Mouse (Mus musculus): ENCODE measurements at regions not wholly inside any gene's neighbourhood (a gene's known extent, or its start where the extent isn't known, plus 50 kb on each side); places are given as distances from the start of the nearest gene placed in this dataset.
"Not testable (repeated sequence)": the region's sequence is repeated elsewhere in the genome, so short reads cannot be mapped to it uniquely, and the experiment has no call there.

DNA sequence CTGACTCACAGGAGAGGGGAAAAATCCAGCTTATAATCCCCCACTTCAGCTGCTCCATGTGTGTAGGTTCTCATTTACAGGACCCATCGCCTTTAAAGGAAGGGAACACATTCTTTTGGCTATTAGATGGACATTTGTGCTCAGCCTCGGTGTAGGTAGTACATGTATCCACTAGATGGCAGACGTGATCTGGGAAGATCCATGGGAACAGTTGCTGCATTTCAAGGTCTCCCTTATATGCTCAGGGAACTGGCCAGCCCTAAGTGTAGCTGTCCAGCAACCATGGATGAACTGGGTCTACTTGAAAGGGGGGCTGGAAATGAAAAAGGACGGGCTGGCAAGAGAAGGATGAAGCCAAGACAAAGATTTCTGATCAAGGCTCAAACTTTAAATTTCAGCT is 124.0 kb downstream of the Akain1 start:
- DNase-seq: no peak

DNA sequence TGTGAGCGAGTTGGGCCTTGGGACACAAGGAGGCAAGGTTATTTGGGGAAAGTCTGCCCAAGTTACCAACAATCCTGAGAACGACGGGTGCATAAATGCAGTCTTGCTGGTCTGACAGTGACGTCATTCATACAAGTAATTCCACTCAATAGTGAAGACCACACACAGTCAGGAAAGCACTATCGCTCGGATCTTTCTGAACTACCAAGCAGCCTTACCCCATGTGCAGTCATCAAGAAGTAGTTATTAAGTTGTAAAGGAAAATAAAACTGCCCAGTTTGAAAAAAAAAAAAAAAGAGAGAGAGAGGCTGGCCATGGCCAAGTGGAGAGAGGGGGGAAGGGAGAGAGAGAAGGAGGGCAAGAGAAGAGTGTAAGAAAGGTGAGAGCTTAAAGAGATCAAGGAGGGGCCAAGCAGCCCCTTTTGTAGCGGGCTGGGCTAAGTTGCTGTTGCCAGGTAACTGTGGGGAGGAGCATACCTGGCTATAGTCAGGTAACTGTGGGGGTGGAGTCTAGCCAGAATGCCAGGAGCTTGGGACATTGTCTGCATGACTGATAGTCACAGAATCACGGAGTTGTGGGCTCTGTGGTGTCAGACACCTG is 132.0 kb downstream of the Akain1 start:
- peak; percentile 5 for DNase-seq

DNA sequence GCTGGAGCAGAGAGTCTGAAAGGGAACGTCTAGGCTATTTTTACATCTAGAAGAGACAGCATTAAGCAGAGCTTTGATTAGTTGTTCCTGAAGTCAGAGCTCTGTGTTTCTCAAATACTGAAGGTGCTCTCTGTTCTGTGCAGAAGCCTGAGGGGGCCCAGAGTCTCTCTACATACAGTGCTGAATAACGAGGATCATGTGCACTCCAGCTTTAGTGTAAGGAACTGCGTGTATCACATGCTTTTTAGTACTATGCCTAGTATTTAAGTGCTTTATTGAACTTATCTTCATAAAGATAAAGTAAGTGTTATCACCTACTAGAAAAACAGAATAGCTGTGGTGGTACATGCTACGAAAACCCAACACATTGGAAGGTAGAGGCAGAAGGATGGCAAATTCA is 151.4 kb downstream of the Akain1 start:
- DNase-seq: no peak

DNA sequence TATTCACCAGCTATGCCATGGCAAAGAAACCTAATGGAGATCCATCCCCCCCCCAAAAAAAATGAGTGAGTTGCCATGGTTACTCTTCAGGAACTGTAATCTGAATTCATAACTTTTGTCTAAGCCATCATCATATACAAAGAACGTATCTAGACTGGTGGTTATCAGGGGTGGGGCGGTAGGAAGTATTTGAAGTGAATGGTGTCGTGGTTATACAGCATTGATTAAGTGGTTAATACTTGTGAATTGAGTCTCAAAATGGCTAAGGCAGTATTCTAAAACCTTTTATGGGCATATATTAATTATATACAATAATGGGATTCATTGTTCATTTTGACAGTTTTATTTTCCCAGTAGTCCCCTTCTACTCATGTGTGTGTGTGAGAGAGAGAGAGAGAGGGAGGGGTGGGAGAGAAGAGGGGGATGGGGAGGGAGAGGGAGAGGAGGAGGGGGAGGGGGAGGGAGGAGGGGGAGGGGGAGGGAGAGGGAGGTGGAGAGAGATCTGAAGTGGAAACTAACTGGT is 158.7 kb downstream of the Akain1 start:
- no peak for DNase-seq

DNA sequence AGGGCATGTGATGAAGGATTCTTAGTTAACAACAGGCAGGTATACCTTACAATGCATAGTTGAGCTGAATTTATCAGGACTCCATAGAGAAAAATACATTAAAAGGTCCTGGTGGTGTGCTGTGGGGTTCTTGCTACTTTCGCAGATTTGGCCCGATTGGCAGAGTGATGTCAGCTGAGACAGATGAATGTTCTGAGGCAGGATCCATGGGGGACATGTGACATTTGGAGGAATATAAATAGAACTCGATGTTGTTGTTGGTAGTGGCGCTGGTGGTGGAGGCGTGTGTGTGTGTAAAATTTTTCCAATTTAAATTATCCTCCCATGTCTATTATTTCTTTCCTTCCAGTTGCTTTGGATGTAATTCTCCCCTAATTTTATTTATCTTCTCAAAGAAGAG is 159.3 kb downstream of the Akain1 start:
- DNase-seq: no peak

DNA sequence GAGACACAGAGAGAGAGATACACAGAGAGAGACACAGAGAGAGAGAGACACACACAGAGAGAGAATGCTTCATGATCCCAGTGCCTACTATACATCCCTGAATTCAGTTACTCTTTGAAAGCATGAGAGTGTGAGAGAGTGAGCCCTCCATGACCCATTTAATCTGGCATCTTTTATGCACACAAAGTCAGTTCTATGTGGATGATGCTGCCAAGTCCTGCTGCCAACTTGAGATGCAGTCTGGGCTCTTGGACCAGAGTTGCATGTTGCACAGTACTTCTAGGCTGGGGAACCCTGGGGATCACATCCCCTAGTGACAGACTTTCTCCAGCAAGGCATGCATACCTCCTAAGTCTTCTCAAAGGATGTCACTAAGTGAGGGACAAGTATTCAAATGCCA is 164.5 kb downstream of the Akain1 start:
- DNase-seq: no peak

DNA sequence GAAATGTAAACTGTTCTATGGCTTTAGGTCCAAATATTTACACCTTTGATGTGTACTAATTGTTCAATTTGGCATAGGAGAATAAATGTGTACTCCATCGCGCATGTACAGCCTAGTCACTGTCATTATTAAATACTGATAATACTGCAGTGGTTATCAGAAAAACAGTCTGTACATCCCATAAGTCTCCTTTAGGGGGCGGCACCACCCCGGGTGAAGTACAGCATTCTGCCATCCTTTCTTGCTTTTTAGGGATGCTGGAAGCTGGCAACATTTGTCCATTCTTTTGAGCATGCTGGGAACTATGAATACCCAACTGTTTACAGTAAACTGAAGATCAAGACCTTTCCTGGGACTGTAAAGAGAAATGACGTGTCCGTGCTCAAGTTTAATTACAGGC is 165.6 kb downstream of the Akain1 start:
- no peak for DNase-seq

DNA sequence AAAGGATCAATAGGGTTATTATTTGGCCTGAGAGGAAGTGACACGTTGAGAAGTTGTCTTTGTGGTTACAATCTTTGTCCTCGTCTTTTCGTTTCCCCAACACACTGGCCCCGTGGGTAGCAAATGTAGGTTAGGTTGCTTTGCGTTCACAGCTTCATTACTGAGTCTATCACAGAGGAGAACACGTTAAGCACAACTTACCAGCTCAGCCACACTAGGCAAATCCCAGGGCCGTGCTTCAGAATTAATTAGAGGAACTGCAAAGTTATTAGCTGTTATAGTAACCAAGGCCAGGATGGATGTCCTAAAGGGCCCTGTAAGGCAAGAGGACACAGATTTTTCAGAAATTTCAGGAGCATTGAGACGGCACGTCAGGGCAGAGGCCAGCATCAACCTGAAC is 166.3 kb downstream of the Akain1 start:
- DNase-seq: no peak

DNA sequence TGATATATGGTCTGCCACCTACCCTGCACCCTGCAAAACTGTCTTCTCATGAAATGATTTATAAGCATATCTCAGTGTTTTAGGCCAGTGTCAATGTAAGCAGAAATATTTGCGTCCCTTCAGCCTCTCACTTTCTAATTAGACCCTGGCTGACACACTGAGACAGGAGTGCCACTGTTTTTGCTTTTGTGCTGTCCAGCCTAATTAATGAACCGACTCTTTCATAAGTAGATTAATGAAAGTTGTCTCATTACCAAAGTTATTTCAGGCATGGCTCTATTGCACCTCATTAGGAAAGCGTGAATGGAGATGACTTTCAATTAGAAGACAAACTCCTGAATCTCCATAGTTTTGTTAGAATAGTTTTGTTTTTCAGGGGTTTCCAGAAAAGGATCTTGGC is 192.3 kb downstream of the Akain1 start:
- no peak for DNase-seq

DNA sequence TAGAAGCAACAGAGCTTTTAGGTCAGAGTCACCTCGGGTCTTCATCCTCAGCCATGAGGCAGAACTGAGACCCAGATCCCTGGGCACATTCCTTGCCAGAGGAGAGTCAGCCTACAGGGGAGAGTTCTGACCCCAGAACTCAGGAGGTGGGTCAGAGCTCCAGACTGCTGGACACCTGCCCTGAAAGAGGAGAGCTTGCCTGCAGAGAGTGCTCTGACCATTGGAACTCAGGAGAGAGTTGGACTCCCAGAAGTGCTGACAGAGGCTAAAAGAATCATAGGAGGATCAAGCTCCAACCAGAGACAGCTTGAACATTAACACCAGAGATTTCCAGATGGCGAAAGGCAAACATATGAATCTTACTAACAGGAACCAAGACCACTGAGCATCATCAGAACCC is 211.4 kb downstream of the Akain1 start:
- not testable (repeated sequence) for DNase-seq

DNA sequence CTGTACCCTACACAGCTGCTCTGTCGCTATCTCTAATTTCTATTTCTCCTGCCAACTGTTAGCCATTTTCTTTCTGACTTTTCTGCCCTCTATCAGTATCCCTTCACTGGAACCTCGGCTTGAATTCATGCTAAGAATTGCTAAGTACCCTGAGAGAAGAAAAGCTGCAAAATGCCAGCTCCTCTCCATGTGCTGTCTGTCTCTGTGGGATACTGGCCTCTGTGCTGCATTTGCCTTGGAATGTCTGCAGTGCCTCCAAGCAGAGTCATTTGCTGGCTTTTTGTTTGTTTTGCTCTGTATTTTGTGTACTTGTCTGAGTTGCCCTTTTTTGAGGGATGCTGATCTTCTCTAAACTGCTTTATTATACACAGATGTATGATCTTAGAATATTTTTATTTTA is 215.5 kb downstream of the Akain1 start:
- DNase-seq: no peak

DNA sequence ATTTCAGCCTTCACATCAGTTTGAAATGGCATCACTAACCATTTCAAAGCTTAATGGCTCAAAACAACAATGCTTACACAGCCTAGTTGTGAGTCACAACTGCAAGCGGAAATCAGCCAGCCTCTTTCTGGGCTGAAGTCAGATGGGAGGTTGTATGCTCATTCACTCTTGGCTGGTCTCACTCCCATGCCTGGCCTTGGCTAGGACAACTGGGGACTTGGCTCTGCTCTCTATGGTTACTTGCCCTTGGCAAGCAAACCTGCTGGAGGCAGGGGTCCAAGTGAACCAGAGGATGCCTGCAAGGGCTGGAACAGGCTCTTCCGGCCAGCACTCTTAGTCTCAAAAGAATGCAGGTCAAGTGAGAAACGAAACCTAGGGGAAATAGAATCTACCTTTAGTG is 233.4 kb downstream of the Akain1 start:
- DNase-seq: peak; percentile 93

DNA sequence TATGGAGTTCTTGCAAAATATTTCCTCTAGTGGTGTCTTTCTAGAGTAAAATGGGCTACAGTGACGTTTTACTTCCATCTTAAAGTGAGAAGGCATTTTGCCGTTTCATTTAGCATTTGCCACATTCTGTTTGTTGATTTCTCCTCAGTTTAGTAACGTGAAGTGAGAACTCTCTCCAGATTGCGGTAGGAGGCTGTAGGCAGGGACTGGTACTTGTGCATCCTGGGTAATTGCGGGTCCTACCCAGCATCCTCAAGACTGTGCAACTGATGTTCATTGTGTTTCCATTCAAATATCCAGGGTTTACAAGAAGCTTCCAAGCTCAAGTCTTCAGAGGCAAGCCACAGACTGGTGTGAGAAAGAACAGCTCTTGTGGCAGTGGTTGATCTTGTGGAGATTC is 244.0 kb downstream of the Akain1 start:
- DNase-seq: no peak

DNA sequence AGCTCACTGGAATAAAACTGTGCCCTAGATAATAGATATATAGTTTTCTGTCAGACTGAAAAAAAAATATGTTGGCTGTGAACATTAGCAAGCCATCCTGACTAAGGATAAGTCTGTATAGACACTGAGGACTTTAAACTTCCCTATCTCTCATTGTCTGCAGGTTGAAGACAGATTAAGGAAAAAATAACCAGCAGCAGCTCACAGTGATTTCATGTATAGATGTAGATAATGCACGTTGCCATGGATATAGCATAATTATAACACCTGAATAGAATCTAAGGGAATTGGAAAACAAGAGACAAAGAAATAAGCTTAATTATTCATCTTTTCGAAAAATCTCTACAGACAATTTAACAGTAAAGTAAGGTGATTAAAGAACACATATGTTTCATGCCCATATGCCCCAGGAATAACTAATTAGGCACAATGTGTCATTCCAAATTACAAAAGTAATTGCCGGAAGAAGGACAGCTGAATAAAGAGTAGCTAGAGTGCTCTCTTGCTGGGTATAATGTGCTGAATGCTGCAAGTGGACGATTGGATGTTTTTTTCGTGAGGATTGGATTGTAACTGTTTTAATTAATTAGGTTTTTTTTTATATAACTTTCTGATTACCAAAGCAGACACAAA is 246.6 kb downstream of the Akain1 start:
- DNase-seq: no peak

DNA sequence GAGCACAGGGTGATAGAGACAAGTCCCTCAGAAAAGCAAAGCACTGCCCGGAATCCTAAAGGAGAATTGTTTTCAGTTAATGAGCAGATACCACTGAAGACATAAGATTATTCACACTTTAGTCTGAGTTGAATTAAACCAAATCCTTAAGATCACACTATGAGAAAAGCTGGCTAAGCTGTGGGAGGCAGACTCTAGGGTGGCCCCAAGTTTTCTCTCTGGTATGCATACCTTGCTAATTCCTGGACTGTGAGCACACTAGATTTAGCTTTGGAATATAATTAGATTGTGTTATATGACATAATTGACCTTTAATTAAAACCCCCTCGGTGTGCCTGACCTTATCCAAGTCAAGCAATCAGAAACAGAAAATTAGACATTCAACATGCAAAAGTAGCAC is 247.3 kb downstream of the Akain1 start:
- DNase-seq: no peak

DNA sequence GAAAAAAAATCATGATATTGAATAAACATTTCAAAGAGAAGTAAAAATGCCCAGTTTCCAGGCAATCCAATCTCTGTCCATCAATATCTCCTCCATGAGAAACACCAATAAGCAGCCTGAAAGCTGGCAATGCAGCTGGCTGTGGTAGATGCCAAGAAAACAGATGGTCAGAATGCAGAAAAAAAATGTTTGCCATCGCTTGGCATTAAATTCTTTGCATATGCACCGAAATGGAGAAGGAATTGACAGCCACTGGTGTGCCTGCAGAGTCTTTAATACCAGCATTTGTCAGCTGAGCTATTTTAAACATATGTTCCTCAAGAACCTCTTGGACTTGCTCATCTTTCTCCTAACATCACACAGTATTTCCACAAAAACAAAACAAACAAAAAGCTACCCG is 256.2 kb downstream of the Akain1 start:
- no peak for DNase-seq

DNA sequence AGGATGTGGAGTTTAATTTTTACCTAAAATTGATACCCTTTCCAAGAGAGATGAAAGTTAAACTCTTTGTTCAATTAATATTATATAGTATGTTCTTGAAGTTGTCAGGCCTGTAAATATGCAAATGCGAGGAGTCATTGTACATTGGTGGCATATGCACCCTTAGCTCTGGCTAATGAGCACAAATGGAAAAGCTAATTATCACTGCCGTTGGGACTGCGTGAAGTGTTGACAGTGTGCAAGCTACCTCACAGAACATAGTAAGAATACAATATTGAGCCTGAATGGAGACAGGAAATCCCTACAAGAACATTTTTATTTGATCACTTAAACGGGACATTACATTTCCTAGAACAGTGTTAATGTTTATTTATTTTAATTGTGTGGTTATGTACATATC is 241.5 kb upstream of the Dlgap1 start:
- DNase-seq: no peak

DNA sequence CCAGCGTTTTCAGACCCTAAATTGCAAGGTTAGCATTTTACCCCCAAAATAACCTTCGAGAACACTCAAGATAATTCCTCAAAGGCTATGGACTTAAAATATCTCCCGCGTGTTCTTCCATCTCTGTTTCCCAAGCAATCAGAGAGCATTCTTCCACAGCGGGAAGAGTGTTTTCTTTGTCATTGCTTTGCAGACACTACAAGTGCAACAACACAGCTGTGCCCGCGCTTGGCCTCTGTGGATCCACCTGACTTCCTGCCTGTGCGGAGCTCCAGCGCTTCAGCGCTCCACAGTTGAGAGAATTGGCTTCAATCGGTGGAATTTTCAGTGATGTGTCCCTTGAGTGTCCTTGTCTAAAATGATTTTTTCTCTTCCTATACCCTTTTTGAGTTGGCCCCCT is 235.9 kb upstream of the Dlgap1 start:
- DNase-seq: no peak

DNA sequence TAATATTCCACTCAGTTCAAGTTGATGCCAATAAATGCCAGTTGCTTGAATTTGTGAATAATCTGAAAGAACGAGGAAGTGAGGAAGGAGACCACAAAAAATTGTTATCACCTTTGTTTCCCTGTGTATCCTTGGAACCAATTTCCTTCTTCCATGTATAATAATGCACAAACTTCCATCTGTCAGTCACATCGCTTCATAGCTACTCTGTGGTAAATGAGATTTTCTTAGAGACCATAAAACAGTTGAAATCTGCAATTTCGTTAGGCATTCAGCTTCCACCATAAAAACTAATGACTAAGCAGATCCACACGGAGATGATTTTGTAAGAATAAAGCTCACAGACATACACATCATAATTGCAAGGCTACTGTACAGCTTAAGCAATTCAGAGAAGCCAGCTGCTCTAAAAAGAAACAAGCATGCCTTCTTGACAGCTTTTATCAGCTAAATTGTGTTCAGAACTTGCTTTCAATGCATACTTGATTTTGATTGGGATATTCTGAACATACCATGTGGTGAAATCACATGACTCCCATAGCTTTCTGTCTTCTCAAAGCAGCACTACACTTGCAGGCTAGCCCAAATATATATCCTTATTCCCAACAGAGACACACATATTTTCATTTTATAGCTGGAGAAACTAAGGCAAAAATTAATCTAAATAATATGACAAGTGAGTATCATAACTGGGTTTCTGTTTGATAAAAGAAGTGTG is 232.3 kb upstream of the Dlgap1 start:
- DNase-seq: no peak

DNA sequence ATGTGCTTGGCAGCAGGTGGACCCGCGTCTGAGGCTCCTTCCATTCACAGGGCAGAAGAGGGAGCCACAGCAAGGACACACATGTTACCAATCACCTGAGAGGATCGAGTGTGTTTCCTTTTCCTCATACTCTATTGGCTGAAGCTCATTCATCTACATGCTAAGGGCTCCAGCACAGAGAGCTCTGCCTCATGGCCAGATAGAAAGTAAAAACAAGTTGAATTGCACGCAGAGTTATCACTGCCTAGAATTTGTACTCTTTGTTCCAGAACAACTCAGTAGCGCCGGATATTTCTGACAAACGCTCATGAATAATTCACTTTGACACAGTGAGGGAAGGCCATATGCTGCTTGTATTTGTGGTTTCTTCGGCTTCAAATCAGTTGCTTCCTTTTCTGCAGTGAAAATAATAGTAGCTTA is 199.9 kb upstream of the Dlgap1 start:
- DNase-seq: no peak

DNA sequence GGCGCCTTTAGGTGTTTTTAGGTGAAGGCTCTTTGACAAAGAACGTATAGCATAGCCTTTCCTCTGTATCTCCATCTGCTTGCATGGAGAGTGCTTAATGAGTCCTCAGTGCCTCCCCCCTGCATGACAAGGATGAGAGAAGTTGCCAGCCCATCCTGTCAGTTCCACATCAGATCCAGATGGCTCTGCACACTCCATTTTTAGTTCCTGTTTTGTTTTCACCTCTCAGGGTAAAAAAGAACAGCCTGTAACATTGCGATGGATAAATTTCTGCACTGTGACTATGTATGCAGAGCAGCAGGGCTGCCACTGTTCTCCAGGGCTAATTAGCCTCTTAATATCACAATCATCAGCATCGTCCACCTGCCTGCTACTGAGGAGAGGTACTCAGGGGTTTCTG is 198.8 kb upstream of the Dlgap1 start:
- no peak for DNase-seq

DNA sequence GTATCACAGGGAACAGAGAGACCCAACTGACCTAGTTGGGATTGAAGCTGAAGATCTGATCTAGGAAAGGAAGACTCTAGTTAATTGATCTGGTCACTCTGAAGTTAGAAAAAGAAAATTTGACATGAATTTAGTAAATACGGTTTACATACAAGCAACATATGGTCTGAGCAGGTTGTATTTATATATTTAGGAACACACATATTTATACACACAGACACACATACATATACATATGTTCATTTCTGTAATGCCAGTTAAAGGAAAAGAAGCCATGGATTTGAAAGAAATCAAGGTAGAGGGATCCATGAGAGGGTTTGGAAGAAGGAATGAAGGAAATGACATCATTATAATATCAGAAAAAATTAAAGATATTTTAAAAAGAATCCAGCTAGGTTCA is 187.7 kb upstream of the Dlgap1 start:
- no peak for DNase-seq

DNA sequence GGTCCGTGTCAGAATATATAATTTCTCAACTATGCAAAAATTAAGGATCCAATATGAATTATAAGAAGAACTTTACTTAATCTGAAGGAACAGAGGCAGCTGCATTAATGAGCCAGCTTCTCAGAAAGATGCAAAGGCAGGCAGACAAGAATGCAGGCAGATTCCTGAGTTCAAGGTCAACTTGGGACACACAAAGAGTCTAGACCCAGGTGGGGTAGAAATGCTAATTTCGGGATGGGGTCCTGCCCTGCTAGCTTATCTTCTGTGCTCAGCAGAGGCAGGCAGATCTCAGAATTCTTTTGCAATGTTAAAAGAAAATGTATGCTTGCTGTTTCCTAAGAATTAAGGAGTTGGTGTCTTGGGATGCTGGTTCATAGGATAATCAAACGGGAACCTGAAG is 181.9 kb upstream of the Dlgap1 start:
- no peak for DNase-seq

DNA sequence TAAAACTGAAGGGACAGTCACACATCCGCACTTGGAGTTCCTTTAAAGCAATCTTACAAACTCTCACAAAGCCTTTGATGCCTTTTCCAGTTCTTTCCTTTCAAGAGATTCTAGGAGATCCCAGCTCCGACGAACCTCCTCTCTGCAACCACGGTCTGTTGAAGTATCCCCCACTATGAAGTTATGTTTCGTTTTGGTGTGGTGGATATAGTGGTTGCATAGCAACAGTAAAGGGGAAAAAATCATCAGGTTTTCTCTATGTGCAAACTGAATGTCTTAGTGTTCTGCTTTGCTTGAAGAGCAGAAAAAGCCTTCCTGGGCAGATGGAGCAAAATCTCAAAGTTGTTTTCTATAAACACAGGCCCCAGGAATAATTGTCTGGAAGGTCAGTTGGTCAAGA is 147.4 kb upstream of the Dlgap1 start:
- DNase-seq: no peak

DNA sequence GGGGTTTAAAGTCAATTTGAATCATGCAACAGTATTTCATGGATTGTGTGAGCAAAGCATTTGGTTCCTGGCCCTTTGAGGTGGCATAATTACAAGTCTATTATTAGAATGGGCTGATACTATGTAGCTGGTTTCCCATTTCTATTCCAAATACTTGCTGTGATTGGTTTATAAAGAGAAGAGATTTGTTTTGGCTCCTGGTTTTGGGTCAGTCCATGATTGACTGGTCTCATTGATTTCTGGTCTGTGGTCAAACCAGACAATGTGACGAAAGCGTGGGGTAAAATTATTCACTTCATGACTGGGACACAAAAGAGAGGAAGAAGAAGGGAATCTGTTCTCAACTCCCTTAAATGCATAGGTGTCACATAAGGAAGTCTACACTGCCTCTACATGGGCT is 147.0 kb upstream of the Dlgap1 start:
- DNase-seq: no peak
